Mouse (Mus musculus) neural tube, embryonic 15.5 days (tissue): ENCODE results near the gene Cacna1g. TPM values are rescaled to one million over a fixed set of nuclear protein-coding genes. Genes with fewer than 3 reads are reported as not detected.
A peak's percentile ranks its signal among the peaks of the same experiment; 100 is the strongest.

Experiments
- ATAC-seq: fragments of 200-750 bp; cut with Nextera tagmentation; 2 replicates; pipeline ENCODE4 v1.8.0; 2017; ENCODE audit warnings: mild to moderate bottlenecking, moderate TSS enrichment, moderate library complexity; ENCODE audit not compliant: low FRiP score
- H3K27ac ChIP-seq: fragments of 300-500 bp; sonication (generic); replicated peaks from 2 replicates; pipeline ENCODE4 v1.5.1; 2015; ENCODE audit warnings: mild to moderate bottlenecking, inconsistent platforms
- H3K27me3 ChIP-seq: fragments of 300-500 bp; sonication (generic); replicated peaks from 2 replicates; pipeline ENCODE4 v1.6.1; 2015; ENCODE audit warnings: inconsistent platforms
- H3K36me3 ChIP-seq: fragments of 300-500 bp; sonication (generic); 2 replicates; pipeline ENCODE4 v1.6.1; 2015; ENCODE audit warnings: inconsistent platforms
- H3K4me1 ChIP-seq: fragments of 300-500 bp; sonication (generic); 2 replicates; pipeline ENCODE4 v1.6.1; 2015; ENCODE audit warnings: inconsistent platforms
- H3K4me2 ChIP-seq: fragments of 300-500 bp; sonication (generic); 2 replicates; pipeline ENCODE4 v1.6.1; 2015; ENCODE audit warnings: inconsistent platforms, mild to moderate bottlenecking, moderate library complexity
- H3K4me3 ChIP-seq: fragments of 300-500 bp; sonication (generic); replicated peaks from 2 replicates; pipeline ENCODE4 v1.5.1; 2015; ENCODE audit warnings: mild to moderate bottlenecking, inconsistent platforms
- H3K9ac ChIP-seq: fragments of 300-500 bp; sonication (generic); replicated peaks from 2 replicates; pipeline ENCODE4 v1.6.1; 2015; ENCODE audit warnings: mild to moderate bottlenecking, inconsistent platforms
- H3K9me3 ChIP-seq: fragments of 300-500 bp; sonication (generic); replicated peaks from 2 replicates; pipeline ENCODE4 v1.6.1; 2016; ENCODE audit warnings: inconsistent platforms
- WGBS: fragments of 180-500 bp; shearing (Covaris S2); methylation state at CpG from one replicate; pipeline ENCODE4 v1.1.7; 2015; ENCODE audit warnings: mixed read lengths; 5-methylcytosine and 5-hydroxymethylcytosine counted together
- polyA plus RNA-seq: library from polyadenylated mRNA; unstranded; fragments of >200 nt; fragmentation: Nextera tagmentation; extraction: Ambion mirVana; gene quantifications from 2 replicates; pipeline ENCODE4 v1.2.1, GENCODE M21; 2015

Cacna1g gene
- polyA plus RNA-seq, 1 experiment from 2014 or later = 14.7 TPM

- Histone ChIP-seq H3K27me3 (no peaks in the 10 kb centered on the region), H3K27ac (0 out of 2 replicates have a peak overlapping the region, but pooled peaks have one; percentile 37), H3K9me3 (no peaks in the 10 kb centered on the region), H3K4me2 (no peak overlapping the region), H3K9ac (no peak overlapping the region), H3K36me3 (0 out of 2 replicates have a peak, but pooled peaks cover 5% of the 10 kb centered on the region), H3K4me1 (peaks cover 59% of the 10 kb centered on the region), H3K4me3 (no peak overlapping the region)
- ATAC-seq = no peak
- WGBS = 35% methylated on average over 5 of the region's 5 CpGs
Measured at GRCm38 (mm10) chr11:94444829-94445228, 29.2 kb downstream of the Cacna1g start.

DNA sequence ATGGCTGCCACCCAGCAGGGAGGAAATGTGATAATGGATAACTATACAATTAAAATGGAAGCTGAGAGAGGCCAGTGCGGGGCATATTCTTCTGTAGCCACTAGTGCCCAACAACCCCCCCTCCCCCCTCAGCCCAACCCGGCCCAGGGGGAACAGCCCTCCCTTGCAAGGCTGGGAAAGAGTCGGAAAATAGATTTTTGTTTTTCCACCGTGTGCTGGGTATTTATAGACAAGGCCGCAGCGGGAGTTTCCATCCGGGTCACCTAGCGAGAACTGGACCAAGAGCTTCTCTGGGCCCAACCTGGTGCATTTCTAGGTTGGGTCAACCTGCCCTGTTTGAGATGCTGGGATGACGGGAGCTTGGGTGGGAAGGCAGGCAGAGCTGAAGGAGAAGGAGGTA is 32.2 kb downstream of the Cacna1g start:
- Histone ChIP-seq H3K9ac (no peak overlapping the region), H3K4me3 (no peak overlapping the region), H3K36me3 (peaks cover 19% of the 10 kb centered on the region), H3K4me2 (no peak overlapping the region), H3K27ac (no peak overlapping the region), H3K4me1 (peaks cover 50% of the 10 kb centered on the region), H3K9me3 (no peaks in the 10 kb centered on the region), H3K27me3 (no peaks in the 10 kb centered on the region)
- WGBS = 62% methylated on average over 9 of the region's 9 CpGs
- ATAC-seq = no peak

GRCm38 (mm10) chr11:94441122-94441521 is 32.9 kb downstream of the Cacna1g start:
- no peak overlapping the region for H3K4me2 ChIP-seq
- 0 out of 2 replicates have a peak overlapping the region, but pooled peaks have one; percentile 14 for H3K27ac ChIP-seq
- 46% methylated on average over 7 of the region's 7 CpGs for WGBS
- ATAC-seq = peak; percentile 6; the same call in 1 of the 2 replicates
- no peaks in the 10 kb centered on the region for H3K9me3 ChIP-seq
- H3K9ac ChIP-seq = no peak overlapping the region
- no peak overlapping the region for H3K4me3 ChIP-seq
- no peaks in the 10 kb centered on the region for H3K27me3 ChIP-seq
- H3K36me3 ChIP-seq = peaks cover 19% of the 10 kb centered on the region
- peaks cover 49% of the 10 kb centered on the region for H3K4me1 ChIP-seq

DNA sequence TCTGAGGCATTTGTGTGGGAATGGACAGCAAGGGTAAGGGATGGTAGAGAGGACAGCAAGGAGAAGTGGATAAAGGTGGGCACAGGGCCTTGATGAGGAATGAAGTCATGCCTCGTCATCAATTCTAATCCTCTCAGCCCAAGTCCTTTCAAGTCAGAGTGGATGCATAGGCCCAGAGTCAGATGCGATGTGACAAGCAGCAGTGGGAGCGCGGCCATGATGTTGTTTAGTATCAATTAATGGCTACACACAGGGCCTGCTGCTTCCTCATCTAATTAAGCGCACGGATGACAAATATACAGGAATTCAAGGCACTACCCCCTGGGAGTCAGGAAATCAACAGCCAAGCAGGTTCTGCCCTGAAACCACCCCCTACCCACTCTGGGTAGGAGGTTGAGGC is 33.6 kb downstream of the Cacna1g start:
- no peak overlapping the region for H3K4me3 ChIP-seq
- no peaks in the 10 kb centered on the region for H3K9me3 ChIP-seq
- peaks cover 42% of the 10 kb centered on the region for H3K4me1 ChIP-seq
- H3K27ac ChIP-seq = 0 out of 2 replicates have a peak overlapping the region, but pooled peaks have one; percentile 14
- WGBS = 34% methylated on average over 6 of the region's 6 CpGs
- no peak for ATAC-seq
- peaks cover 19% of the 10 kb centered on the region for H3K36me3 ChIP-seq
- no peaks in the 10 kb centered on the region for H3K27me3 ChIP-seq
- no peak overlapping the region for H3K9ac ChIP-seq
- no peak overlapping the region for H3K4me2 ChIP-seq

DNA sequence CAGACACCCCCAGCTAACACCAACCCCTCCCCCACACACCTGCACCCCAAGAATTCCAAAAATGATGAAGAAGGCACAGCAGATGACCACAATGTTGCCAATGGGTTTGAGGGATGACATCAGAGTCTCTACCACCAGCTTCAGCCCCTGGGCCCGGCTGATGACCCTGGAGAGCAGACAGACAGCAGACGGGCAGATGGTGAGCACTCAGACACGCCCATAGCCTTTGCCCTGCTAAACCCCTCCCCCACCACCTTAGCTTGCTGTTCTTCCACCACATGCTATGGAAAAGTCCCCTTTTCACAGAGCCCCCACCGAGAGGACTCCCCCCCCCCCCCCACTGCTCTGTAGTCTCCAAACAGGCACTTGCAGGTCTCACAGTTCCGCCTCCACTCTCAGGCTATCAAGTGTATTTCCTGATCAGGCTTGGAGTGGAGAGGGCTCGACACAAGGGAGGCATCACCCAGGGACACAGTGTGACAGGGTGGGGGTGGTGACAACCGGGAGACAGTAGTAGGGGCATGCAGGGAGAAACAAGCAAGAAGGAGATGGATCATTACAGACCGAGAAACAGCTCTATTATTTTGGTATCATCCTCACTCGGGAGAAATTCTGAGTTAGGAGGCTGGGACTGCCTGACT is 44.9 kb downstream of the Cacna1g start:
- H3K27me3 ChIP-seq = no peaks in the 10 kb centered on the region
- H3K9me3 ChIP-seq = no peaks in the 10 kb centered on the region
- H3K36me3 ChIP-seq = peaks cover 64% of the 10 kb centered on the region
- H3K4me2 ChIP-seq = no peak overlapping the region
- H3K4me1 ChIP-seq = peaks cover 32% of the 10 kb centered on the region
- no peak overlapping the region for H3K9ac ChIP-seq
- 15% methylated on average over 9 of the region's 9 CpGs for WGBS
- ATAC-seq = no peak
- peak overlapping the region; percentile 70 for H3K27ac ChIP-seq
- no peak overlapping the region for H3K4me3 ChIP-seq

DNA sequence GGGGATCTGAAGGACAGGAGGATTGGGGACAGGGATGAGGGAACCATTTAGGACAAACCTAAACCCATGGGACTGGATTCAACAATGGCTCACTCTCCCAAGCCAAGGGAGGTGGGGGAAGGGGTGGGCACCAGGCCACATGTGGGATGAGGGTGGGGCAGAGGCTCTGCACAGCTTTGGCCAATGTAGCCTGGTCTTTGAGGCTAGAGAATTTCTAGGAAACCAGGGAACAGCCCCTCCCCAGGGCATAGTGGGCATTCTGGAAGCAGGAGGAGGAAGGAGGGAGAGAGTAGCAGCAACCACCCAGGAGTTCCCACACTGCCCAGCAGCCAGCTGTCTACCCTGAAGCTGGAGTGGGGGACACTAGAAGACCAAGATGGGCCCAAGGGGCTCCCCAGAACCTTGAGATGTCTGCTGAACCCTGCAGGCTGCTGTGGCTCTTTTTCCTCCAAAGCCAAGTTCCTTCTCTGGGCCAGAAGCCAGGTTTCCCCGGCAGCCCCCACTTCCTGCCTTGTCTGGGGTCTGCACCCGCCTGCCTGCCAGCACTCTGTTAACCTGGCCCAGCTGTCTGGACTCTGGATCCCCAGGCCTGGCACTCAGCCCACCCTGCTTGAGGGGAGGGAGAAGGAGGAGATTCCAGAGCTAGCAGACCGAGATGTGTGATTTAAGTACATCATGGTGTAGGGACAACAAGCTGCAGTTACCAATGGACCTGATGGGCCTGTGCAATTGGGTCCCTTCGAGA is 45.7 kb downstream of the Cacna1g start:
- H3K27ac ChIP-seq = peak overlapping the region; percentile 70
- no peaks in the 10 kb centered on the region for H3K9me3 ChIP-seq
- peaks cover 66% of the 10 kb centered on the region for H3K36me3 ChIP-seq
- no peak overlapping the region for H3K4me3 ChIP-seq
- H3K4me2 ChIP-seq = no peak overlapping the region
- ATAC-seq = peak; percentile 63
- WGBS = 35% methylated on average over 4 of the region's 4 CpGs
- H3K9ac ChIP-seq = no peak overlapping the region
- peaks cover 35% of the 10 kb centered on the region for H3K4me1 ChIP-seq
- no peaks in the 10 kb centered on the region for H3K27me3 ChIP-seq

DNA sequence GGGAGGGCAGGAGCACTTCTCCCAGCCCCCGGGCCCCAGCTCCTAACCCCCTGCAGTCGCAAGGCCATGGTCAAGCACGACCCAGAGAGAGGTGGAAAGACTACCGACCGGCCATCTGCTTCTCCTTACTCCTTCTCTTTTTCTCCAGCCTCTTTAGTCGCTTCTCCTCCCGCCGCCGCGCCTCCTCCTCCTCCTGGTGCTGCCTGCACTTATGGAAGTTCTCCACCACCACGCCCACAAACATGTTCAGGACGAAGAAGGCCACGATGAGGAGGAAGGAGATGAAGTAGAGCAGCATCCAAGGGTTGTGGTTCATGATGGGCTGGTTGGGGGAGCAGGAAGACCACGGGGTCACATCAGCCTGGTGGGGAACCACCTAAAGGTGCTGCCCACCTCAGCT is 48.3 kb downstream of the Cacna1g start:
- no peak overlapping the region for H3K27ac ChIP-seq
- ATAC-seq = no peak
- no peak overlapping the region for H3K4me2 ChIP-seq
- 63% methylated on average over 14 of the region's 14 CpGs for WGBS
- H3K4me3 ChIP-seq = no peak overlapping the region
- no peaks in the 10 kb centered on the region; the same call in 1 of the 2 replicates for H3K27me3 ChIP-seq
- H3K36me3 ChIP-seq = peaks cover 40% of the 10 kb centered on the region
- H3K9ac ChIP-seq = no peak overlapping the region
- H3K4me1 ChIP-seq = peaks cover 40% of the 10 kb centered on the region
- no peaks in the 10 kb centered on the region for H3K9me3 ChIP-seq

DNA sequence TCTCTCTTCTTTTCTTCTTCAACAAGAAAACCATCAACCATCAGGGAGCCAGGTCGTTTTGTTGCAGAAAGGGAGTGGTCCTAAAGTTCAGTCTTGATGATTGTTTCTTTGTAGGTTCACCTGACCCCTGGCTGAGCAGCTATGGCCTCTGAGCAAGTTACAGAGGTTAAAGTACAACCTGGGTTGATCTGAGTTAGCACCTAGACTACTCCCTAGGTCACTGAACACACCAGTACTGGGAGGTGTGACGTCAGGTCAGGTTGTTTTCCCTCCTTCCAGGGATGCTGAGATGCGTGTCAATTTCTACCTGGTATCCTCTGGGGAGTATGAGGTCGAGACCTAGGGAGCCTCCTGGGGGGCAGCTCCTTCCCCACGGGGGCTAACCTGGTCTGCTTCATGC is 48.8 kb downstream of the Cacna1g start:
- H3K4me2 ChIP-seq = no peak overlapping the region
- no peak overlapping the region for H3K27ac ChIP-seq
- no peaks in the 10 kb centered on the region for H3K9me3 ChIP-seq
- H3K27me3 ChIP-seq = no peaks in the 10 kb centered on the region; the same call in 1 of the 2 replicates
- peaks cover 38% of the 10 kb centered on the region for H3K36me3 ChIP-seq
- peaks cover 43% of the 10 kb centered on the region for H3K4me1 ChIP-seq
- WGBS = 46% methylated on average over 5 of the region's 5 CpGs
- no peak overlapping the region for H3K9ac ChIP-seq
- no peak for ATAC-seq
- H3K4me3 ChIP-seq = no peak overlapping the region

DNA sequence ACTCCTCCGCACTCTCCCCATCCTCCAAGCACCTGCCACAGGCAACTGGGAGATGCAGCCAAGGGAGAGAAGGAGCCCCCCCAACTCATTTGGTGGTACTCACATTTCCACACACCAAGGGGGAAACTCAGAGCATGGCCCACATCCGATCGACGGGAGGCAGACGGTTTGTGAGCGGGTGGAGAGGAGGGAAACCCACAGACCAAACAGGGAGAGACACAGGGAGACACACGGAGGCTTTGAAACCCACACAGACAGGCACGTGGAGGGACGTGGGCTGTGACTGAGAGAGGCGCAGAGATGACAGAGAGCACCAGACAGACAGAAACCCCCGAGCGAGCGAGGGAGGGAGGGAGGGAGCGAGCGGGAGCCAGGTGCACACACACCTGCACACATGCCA is 49.6 kb downstream of the Cacna1g start:
- no peaks in the 10 kb centered on the region; the same call in 1 of the 2 replicates for H3K27me3 ChIP-seq
- H3K36me3 ChIP-seq = peaks cover 34% of the 10 kb centered on the region
- peaks cover 38% of the 10 kb centered on the region for H3K4me1 ChIP-seq
- 34% methylated on average over 15 of the region's 15 CpGs for WGBS
- no peak overlapping the region for H3K4me3 ChIP-seq
- H3K9me3 ChIP-seq = no peaks in the 10 kb centered on the region
- H3K4me2 ChIP-seq = no peak overlapping the region
- no peak overlapping the region for H3K27ac ChIP-seq
- no peak for ATAC-seq
- no peak overlapping the region for H3K9ac ChIP-seq

DNA sequence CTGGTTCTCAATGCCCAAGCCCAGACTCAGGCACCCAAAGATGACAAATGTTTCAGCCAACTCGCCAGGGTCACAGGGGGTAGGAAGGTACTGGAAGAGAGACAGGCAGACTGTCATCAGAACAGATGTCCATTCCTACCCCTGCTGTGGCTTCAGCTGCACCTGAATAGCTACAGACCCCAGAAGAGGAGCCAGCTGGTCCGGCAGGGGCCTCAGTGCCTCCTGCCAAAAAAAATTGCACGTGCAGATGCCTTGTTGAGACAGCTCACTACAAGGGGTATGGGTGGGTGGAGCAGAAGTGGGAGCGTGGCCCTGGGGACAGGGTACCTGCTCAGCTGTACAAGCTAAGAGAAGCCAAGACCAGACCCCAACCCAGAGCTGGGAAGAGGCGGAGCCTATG is 50.1 kb downstream of the Cacna1g start:
- Histone ChIP-seq H3K36me3 (peaks cover 34% of the 10 kb centered on the region), H3K4me2 (no peak overlapping the region), H3K9ac (no peak overlapping the region), H3K27ac (no peak overlapping the region), H3K9me3 (no peaks in the 10 kb centered on the region), H3K4me3 (no peak overlapping the region), H3K27me3 (no peaks in the 10 kb centered on the region; the same call in 1 of the 2 replicates), H3K4me1 (peaks cover 32% of the 10 kb centered on the region)
- WGBS = 53% methylated on average over 5 of the region's 5 CpGs
- no peak for ATAC-seq

DNA sequence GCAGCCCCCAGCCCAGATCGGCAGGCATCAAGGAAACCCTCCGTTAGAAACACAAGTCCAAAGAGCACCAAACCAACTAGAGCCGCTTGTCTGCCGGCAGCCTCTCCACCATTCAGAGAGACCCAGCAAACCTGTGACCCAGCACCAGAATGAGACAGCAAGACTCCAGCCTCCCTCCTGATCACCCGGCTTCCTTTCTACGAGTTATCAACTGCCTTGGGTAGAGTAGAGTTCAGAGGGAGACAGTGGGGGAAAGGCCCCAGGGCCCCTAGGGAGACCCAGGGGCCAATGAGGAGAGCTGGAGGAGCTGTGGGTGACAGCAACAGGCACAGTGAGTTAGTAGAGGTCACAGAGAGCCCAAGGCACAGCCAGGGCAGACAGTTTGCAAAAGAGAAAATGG is 53.0 kb downstream of the Cacna1g start:
- no peak for ATAC-seq
- 69% methylated on average over 6 of the region's 6 CpGs for WGBS
- no peak overlapping the region for H3K4me3 ChIP-seq
- H3K27ac ChIP-seq = no peak overlapping the region
- H3K4me1 ChIP-seq = peaks cover 20% of the 10 kb centered on the region; the same call in 1 of the 2 replicates
- H3K9me3 ChIP-seq = no peaks in the 10 kb centered on the region
- no peaks in the 10 kb centered on the region; the same call in 1 of the 2 replicates for H3K27me3 ChIP-seq
- no peak overlapping the region for H3K4me2 ChIP-seq
- H3K9ac ChIP-seq = no peak overlapping the region
- H3K36me3 ChIP-seq = peaks cover 43% of the 10 kb centered on the region

- Histone ChIP-seq H3K27ac (no peak overlapping the region), H3K4me1 (peaks cover 20% of the 10 kb centered on the region; the same call in 1 of the 2 replicates), H3K36me3 (peaks cover 38% of the 10 kb centered on the region), H3K9ac (no peak overlapping the region), H3K9me3 (no peaks in the 10 kb centered on the region), H3K4me3 (no peak overlapping the region), H3K27me3 (no peaks in the 10 kb centered on the region; the same call in 1 of the 2 replicates), H3K4me2 (no peak overlapping the region)
- ATAC-seq = no peak
- WGBS = 15% methylated on average over 7 of the region's 7 CpGs
Measured at GRCm38 (mm10) chr11:94420325-94420724, 53.7 kb downstream of the Cacna1g start.
